Mouse (Mus musculus): ENCODE measurements around the gene Med25.
"Not testable (repeated sequence)": the region's sequence is repeated elsewhere in the genome, so short reads cannot be mapped to it uniquely, and the experiment has no call there.

Gene Med25

GRCm38 (mm10) chr7:44894175-44894574, 1.7 kb upstream of the Med25 start:
- in situ Hi-C loops (cut with MboI; ENCODE audit: low sequenced_read_pairs) = no loop called here

- in situ Hi-C loops (cut with MboI; ENCODE audit: low sequenced_read_pairs) = no loop called here
These were observed 685 bp upstream of the Med25 start for GRCm38 (mm10) chr7:44893197-44893596.

GRCm38 (mm10) chr7:44891611-44892010, 901 bp downstream of the Med25 start:
- in situ Hi-C loops (cut with MboI; ENCODE audit: low sequenced_read_pairs) = no loop called here

GRCm38 (mm10) chr7:44890737-44891136, 1.8 kb downstream of the Med25 start:
- in situ Hi-C loops (cut with MboI; ENCODE audit: low sequenced_read_pairs) = no loop called here

- in situ Hi-C loops (cut with MboI; ENCODE audit: low sequenced_read_pairs) = no loop called here
These were observed 2.3 kb downstream of the Med25 start for GRCm38 (mm10) chr7:44890180-44890579.

GRCm38 (mm10) chr7:44888256-44889105, 4.0 kb downstream of the Med25 start:
- in situ Hi-C loops (cut with MboI; ENCODE audit: low sequenced_read_pairs) = no loop called here

GRCm38 (mm10) chr7:44886964-44887363, 5.5 kb downstream of the Med25 start:
- in situ Hi-C loops (cut with MboI; ENCODE audit: low sequenced_read_pairs) = no loop called here

GRCm38 (mm10) chr7:44884637-44885036, 7.9 kb downstream of the Med25 start:
- in situ Hi-C loops (cut with MboI; ENCODE audit: low sequenced_read_pairs) = no loop called here

- in situ Hi-C loops (cut with MboI; ENCODE audit: low sequenced_read_pairs) = no loop called here
These were observed 9.5 kb downstream of the Med25 start for GRCm38 (mm10) chr7:44883036-44883435.

GRCm38 (mm10) chr7:44877833-44878232, 14.7 kb downstream of the Med25 start:
- in situ Hi-C loops (cut with MboI; ENCODE audit: low sequenced_read_pairs) = no loop called here

- in situ Hi-C loops (cut with MboI; ENCODE audit: low sequenced_read_pairs) = not testable (repeated sequence)
These were observed 20.7 kb downstream of the Med25 start for GRCm38 (mm10) chr7:44871774-44872173.

- in situ Hi-C loops (cut with MboI; ENCODE audit: low sequenced_read_pairs) = no loop called here
These were observed 21.3 kb downstream of the Med25 start for GRCm38 (mm10) chr7:44871181-44871580.

- in situ Hi-C loops (cut with MboI; ENCODE audit: low sequenced_read_pairs) = no loop called here
These were observed 21.9 kb downstream of the Med25 start for GRCm38 (mm10) chr7:44870614-44871013.

GRCm38 (mm10) chr7:44869697-44870528, 22.6 kb downstream of the Med25 start, which contains the start of gene Ptov1:
Gene Ptov1, minus strand, starts transcription at chr7:44869788.
- in situ Hi-C loops (cut with MboI; ENCODE audit: low sequenced_read_pairs) = no loop called here

GRCm38 (mm10) chr7:44868919-44869696, 23.4 kb downstream of the Med25 start:
- in situ Hi-C loops (cut with MboI; ENCODE audit: low sequenced_read_pairs) = no loop called here

- in situ Hi-C loops (cut with MboI; ENCODE audit: low sequenced_read_pairs) = no loop called here
These were observed 24.0 kb downstream of the Med25 start for GRCm38 (mm10) chr7:44868465-44868864.

GRCm38 (mm10) chr7:44867802-44868201, 24.7 kb downstream of the Med25 start:
- in situ Hi-C loops (cut with MboI; ENCODE audit: low sequenced_read_pairs) = no loop called here

- in situ Hi-C loops (cut with MboI; ENCODE audit: low sequenced_read_pairs) = no loop called here
These were observed 25.4 kb downstream of the Med25 start for GRCm38 (mm10) chr7:44867010-44867702.

- in situ Hi-C loops (cut with MboI; ENCODE audit: low sequenced_read_pairs) = no loop called here
These were observed 26.1 kb downstream of the Med25 start for GRCm38 (mm10) chr7:44866276-44867009.

All from CH12F3 (cell line).